In genomic region chr16:4892171-4892570, GRCm38 (mm10) we compare ENCODE assay signal across 23 mouse cellular contexts. TPM values are rescaled to one million over a fixed set of nuclear protein-coding genes. Genes with fewer than 3 reads are reported as not detected.
"Had no signal": no experiment of that assay in that cellular context is flagged by ENCODE, and none has a peak within 500 bp of the region (broad histone marks: within the 10 kb centered on the region; RNA-seq: fewer than 3 reads in every experiment).

No protein-coding gene starts in this region.

- H3K4me2 ChIP-seq: liver, embryonic 11.5 days; lung, embryonic 15.5 days; midbrain, embryonic 12.5 days; midbrain, embryonic 15.5 days; neural tube, embryonic 12.5 days; neural tube, embryonic 15.5 days had no signal

- H3K36me3 ChIP-seq: midbrain, embryonic 15.5 days; neural tube, embryonic 12.5 days; neural tube, embryonic 15.5 days had no signal

- ATAC-seq: midbrain, embryonic 15.5 days had no signal

- H3K9me3 ChIP-seq: lung, embryonic 15.5 days; midbrain, embryonic 12.5 days; midbrain, embryonic 15.5 days; neural tube, embryonic 12.5 days; neural tube, embryonic 15.5 days had no signal

- H3K27me3 ChIP-seq: lung, embryonic 15.5 days; midbrain, embryonic 12.5 days; midbrain, embryonic 15.5 days; neural tube, embryonic 12.5 days; neural tube, embryonic 15.5 days had no signal

- H3K9ac ChIP-seq: liver, embryonic 14.5 days; lung, embryonic 15.5 days; midbrain, embryonic 12.5 days; midbrain, embryonic 15.5 days; neural tube, embryonic 12.5 days; neural tube, embryonic 15.5 days had no signal

- H3K27ac ChIP-seq: liver, embryonic 14.5 days; lung, embryonic 15.5 days; midbrain, embryonic 12.5 days; midbrain, embryonic 15.5 days; neural tube, embryonic 12.5 days; neural tube, embryonic 15.5 days; stomach, postnatal 0 days had no signal

- H3K4me3 ChIP-seq: lung, embryonic 15.5 days; midbrain, embryonic 12.5 days; midbrain, embryonic 15.5 days; neural tube, embryonic 12.5 days; neural tube, embryonic 15.5 days had no signal

- DNase-seq: kidney, adult 9 months; kidney, postnatal 14 days; kidney, postnatal 4 days; lung, adult 18-20 months; lung, postnatal 14 days; right cerebral cortex, adult 18-20 months; right cerebral cortex, postnatal 14 days; right cerebral cortex, postnatal 4 days; thymus, adult 2 months; thymus, postnatal 14 days; thymus, postnatal 4 days had no signal

RNA-seq across cellular contexts. Expression of gene 4930562C15Rik, which starts 57.0 kb away (rescaled TPM):
- total RNA-seq: layer of hippocampus, adult 18-20 months; layer of hippocampus, postnatal 14 days; left cerebral cortex, postnatal 36 days; megakaryocyte, adult 5-6 weeks had no signal
- polyA plus RNA-seq: liver, embryonic 14.5 days had no signal
